Mouse (Mus musculus) gastrocnemius, adult 8-10 months (tissue): ENCODE results near the gene Rnaseh1. TPM values are rescaled to one million over a fixed set of nuclear protein-coding genes. Genes with fewer than 3 reads are reported as not detected.

ENCODE experiments used
- DNase-seq, 2 experiments: peaks; one replicate each; pipeline ENCODE4 v3.0.0; 2022; ENCODE audit warnings: low spot score in 2 of 2
- microRNA-seq: library from miRNA; unstranded; fragments of <30 nt; microRNA quantifications from one replicate; pipeline ENCODE4 v1.2.0, GENCODE M21; 2022
- total RNA-seq, 4 experiments: library from RNA; stranded (reverse); gene quantifications; 2 replicates each; pipeline ENCODE4 v1.2.4; 2022

The Rnaseh1 gene
- total RNA-seq, 4 experiments from 2014 or later, result 5.1 to 8.7 (median 7.2) TPM

- no peak for DNase-seq
Measured at GRCm38 (mm10) chr12:28708154-28708553, 58.8 kb downstream of the Rnaseh1 start.

Small RNA genes within 50 kb of the gene (microRNA-seq; reads per million reads assigned to microRNA genes)
- gene Mir6937, result not detected

Other genes with a start within 250 kb of the Rnaseh1 start
- gene Dcdc2c, start 97.2 kb upstream of the Rnaseh1 start, total RNA-seq, result not detected
- not detected for gene Allc, start 67.1 kb upstream of the Rnaseh1 start, total RNA-seq
- gene Colec11, start 26.2 kb upstream of the Rnaseh1 start, total RNA-seq, result under 1 TPM in 3 of 4 experiments, not detected in 1; 0.29 to 0.46 (median 0.34) TPM
- gene Rps7, start 13.6 kb upstream of the Rnaseh1 start, total RNA-seq, result 100 to 1,000 TPM; 161 to 241 (median 222) TPM
- gene Adi1, start 25.6 kb downstream of the Rnaseh1 start, total RNA-seq, result 100 to 1,000 TPM in 2 of 4 experiments, 10 to 100 TPM in 2; 81.5 to 137 (median 98.1) TPM
- 10 to 100 TPM; 17.1 to 18.7 (median 18.0) TPM for gene Trappc12, start 100.9 kb downstream of the Rnaseh1 start, total RNA-seq
- 1 to 10 TPM; 6.5 to 8.3 (median 7.5) TPM for gene Eipr1, start 102.2 kb downstream of the Rnaseh1 start, total RNA-seq